Mouse (Mus musculus) retina, postnatal 1 day (tissue): ENCODE measurements around the gene Plk3.
A peak's percentile ranks its signal among the peaks of the same experiment; 100 is the strongest.
"Not testable (repeated sequence)": the region's sequence is repeated elsewhere in the genome, so short reads cannot be mapped to it uniquely, and the experiment has no call there.

ENCODE experiments used
- DNase-seq: peaks from one replicate; pipeline ENCODE4 v3.0.0-alpha.2; 2012

The Plk3 gene

GRCm38 (mm10) chr4:117133817-117134600, at the start of gene Plk3:
Gene Plk3 (minus strand): TSS chr4:117133963.
- DNase-seq: peak; percentile 97

- DNase-seq: not testable (repeated sequence)
These were observed 49.0 kb upstream of the Plk3 start for GRCm38 (mm10) chr4:117182759-117183096.

GRCm38 (mm10) chr4:117181863-117182758, 48.3 kb upstream of the Plk3 start, which contains the start of gene Kif2c:
Gene Kif2c (minus strand): TSS chr4:117182639.
- peak; percentile 94 for DNase-seq

- DNase-seq: no peak
These were observed 36.2 kb upstream of the Plk3 start for GRCm38 (mm10) chr4:117169936-117170335.

GRCm38 (mm10) chr4:117161183-117161582, 27.4 kb upstream of the Plk3 start:
- no peak for DNase-seq

GRCm38 (mm10) chr4:117159666-117160065, 25.9 kb upstream of the Plk3 start:
- DNase-seq: no peak

GRCm38 (mm10) chr4:117156372-117156771, 22.6 kb upstream of the Plk3 start:
- DNase-seq: no peak

- peak; percentile 95 for DNase-seq
These were observed 22.1 kb upstream of the Plk3 start, which contains the start of gene Rps8 for GRCm38 (mm10) chr4:117155792-117156355. Gene Rps8 (minus strand): TSS chr4:117156243.

- DNase-seq: no peak
These were observed 21.4 kb upstream of the Plk3 start for GRCm38 (mm10) chr4:117155020-117155791.

- DNase-seq: no peak
These were observed 19.0 kb upstream of the Plk3 start for GRCm38 (mm10) chr4:117152714-117153113.

- no peak for DNase-seq
These were observed 17.7 kb upstream of the Plk3 start for GRCm38 (mm10) chr4:117151416-117151815.

- DNase-seq: no peak
These were observed 16.5 kb upstream of the Plk3 start for GRCm38 (mm10) chr4:117150212-117150733.

GRCm38 (mm10) chr4:117149291-117150211, 15.8 kb upstream of the Plk3 start:
- DNase-seq: no peak

GRCm38 (mm10) chr4:117148815-117149214, 15.1 kb upstream of the Plk3 start:
- DNase-seq: no peak

- no peak for DNase-seq
These were observed 14.4 kb upstream of the Plk3 start for GRCm38 (mm10) chr4:117148047-117148713.

GRCm38 (mm10) chr4:117146176-117146575, 12.4 kb upstream of the Plk3 start:
- peak; percentile 91 for DNase-seq

- no peak for DNase-seq
These were observed 11.5 kb upstream of the Plk3 start for GRCm38 (mm10) chr4:117145248-117145647.

- DNase-seq: no peak
These were observed 9.3 kb upstream of the Plk3 start for GRCm38 (mm10) chr4:117143023-117143422.

- DNase-seq: peak; percentile 38
These were observed 6.8 kb upstream of the Plk3 start for GRCm38 (mm10) chr4:117140613-117141012.

- peak; percentile 71 for DNase-seq
These were observed 5.5 kb upstream of the Plk3 start for GRCm38 (mm10) chr4:117139217-117139612.
